Mouse (Mus musculus) liver, embryonic 14.5 days (tissue): ENCODE data around the gene Zmynd12. TPM values are rescaled to one million over a fixed set of nuclear protein-coding genes. Genes with fewer than 3 reads are reported as not detected.

Source experiments
- ATAC-seq: fragments of 200-750 bp; cut with Nextera tagmentation; 2 replicates; pipeline ENCODE4 v1.8.0; 2017; ENCODE audit warnings: moderate number of reproducible peaks, mild to moderate bottlenecking, moderate library complexity; ENCODE audit not compliant: insufficient read depth
- DNase-seq, 3 experiments: peaks; one replicate each; pipeline ENCODE4 v3.0.0-alpha.2; 2012 to 2013; ENCODE audit warnings: low read depth in 3 of 3, low spot score in 3 of 3
- H3K27ac ChIP-seq: fragments of 300-500 bp; sonication (generic); 2 replicates; pipeline ENCODE4 v1.5.1; 2014; ENCODE audit warnings: moderate library complexity, mild to moderate bottlenecking, control low read depth, inconsistent platforms
- H3K27me3 ChIP-seq: fragments of 300-500 bp; sonication (generic); 2 replicates; pipeline ENCODE4 v1.6.1; 2014; ENCODE audit warnings: mild to moderate bottlenecking, low read length, moderate library complexity; ENCODE audit not compliant: control insufficient read depth, insufficient read depth
- H3K36me3 ChIP-seq: fragments of 300-500 bp; sonication (generic); replicated peaks from 2 replicates; pipeline ENCODE4 v1.6.1; 2014; ENCODE audit warnings: low read depth; ENCODE audit not compliant: control insufficient read depth, insufficient read depth
- H3K4me1 ChIP-seq, 2 experiments: fragments of 200-500 bp in 1 of 2; fragments of 300-500 bp in 1 of 2; sonication (generic) in 1 of 2; replicated peaks; 2 replicates each; pipeline ENCODE4 v1.6.1; 2012 to 2014; ENCODE audit warnings: antibody characterized with exemption in 1 of 2, inconsistent platforms in 1 of 2, low read length in 1 of 2; ENCODE audit not compliant: control insufficient read depth in 2 of 2, insufficient read depth in 2 of 2
- H3K4me2 ChIP-seq: fragments of 300-500 bp; sonication (generic); 2 replicates; pipeline ENCODE4 v1.6.1; 2014; ENCODE audit warnings: low read depth, mild to moderate bottlenecking, control low read depth, moderate library complexity
- H3K4me3 ChIP-seq, 2 experiments: fragments of 200-500 bp in 1 of 2; fragments of 300-500 bp in 1 of 2; sonication (generic) in 1 of 2; 2 replicates each; pipeline ENCODE4 v1.5.1; 2012 to 2014; ENCODE audit warnings: low read depth in 2 of 2, low read length in 2 of 2, mild to moderate bottlenecking in 2 of 2, control low read depth in 1 of 2, inconsistent platforms in 1 of 2, moderate library complexity in 1 of 2; ENCODE audit not compliant: insufficient read depth in 1 of 2
- H3K9ac ChIP-seq: fragments of 300-500 bp; sonication (generic); replicated peaks from 2 replicates; pipeline ENCODE4 v1.6.1; 2014; ENCODE audit warnings: mild to moderate bottlenecking, control low read depth, moderate library complexity
- H3K9me3 ChIP-seq: fragments of 300-500 bp; sonication (generic); 2 replicates; pipeline ENCODE4 v1.6.1; 2016; ENCODE audit warnings: low read length, mixed read lengths; ENCODE audit not compliant: control insufficient read depth
- CTCF ChIP-seq: IDR thresholded peaks from 2 replicates; pipeline ENCODE4 v1.5.1; 2016; ENCODE audit warnings: antibody characterized with exemption, low read depth, control low read depth
- EP300 ChIP-seq: IDR thresholded peaks from 2 replicates; pipeline ENCODE4 v1.6.1; 2016; ENCODE audit warnings: antibody characterized with exemption, low read depth
- WGBS: fragments of 180-500 bp; shearing (Covaris S2); extraction: QIAGEN DNeasy Blood & Tissue Kit; methylation state at CpG from one replicate; pipeline ENCODE4 v1.1.7; 2014; ENCODE audit not compliant: insufficient replicate concordance; 5-methylcytosine and 5-hydroxymethylcytosine counted together
- polyA plus RNA-seq, 2 experiments: library from polyadenylated mRNA; depleted of rRNA in 1 of 2; stranded (reverse) in 1 of 2; unstranded in 1 of 2; fragments of >200 nt; fragmentation: Nextera tagmentation in 1 of 2; extraction: Ambion mirVana in 1 of 2; gene quantifications; 2 replicates each; pipeline versions ENCODE4 v1.2.1 to v1.2.3; 2012 to 2014

Gene Zmynd12
- polyA plus RNA-seq (2012; rRNA removed) (0.04 and 0.06 TPM in 2 replicates), polyA plus RNA-seq (2014; fragmentation: Nextera tagmentation; extraction: Ambion mirVana) (0.15 TPM in 2 replicates)

- Histone ChIP-seq H3K4me1 (peaks cover 28 to 37% of the 10 kb centered on the region in 2 experiments), H3K9ac (peak within 1 kb of the TSS; percentile 66), H3K9me3 (no peaks in the 10 kb centered on the region), H3K36me3 (no peaks in the 10 kb centered on the region), H3K4me3 (peak within 1 kb of the TSS; percentile 73 to 84), H3K4me2 (peak within 1 kb of the TSS; percentile 71), H3K27ac (peak within 1 kb of the TSS; percentile 12), H3K27me3 (no peaks in the 10 kb centered on the region)
- WGBS, result under 1% methylated on average over 52 of the region's 52 CpGs
- TF ChIP-seq EP300 (no peak), CTCF (peak; percentile 49)
- DNase-seq (peak; percentile 68 to 73 (median 72)), ATAC-seq (peak; percentile 92)
These were observed at the start of gene Zmynd12, which contains the start of gene Ppcs for GRCm38 (mm10) chr4:119422294-119422964. Zmynd12 (plus strand) TSS chr4:119422814. Ppcs (minus strand) TSS chr4:119422420.

DNA sequence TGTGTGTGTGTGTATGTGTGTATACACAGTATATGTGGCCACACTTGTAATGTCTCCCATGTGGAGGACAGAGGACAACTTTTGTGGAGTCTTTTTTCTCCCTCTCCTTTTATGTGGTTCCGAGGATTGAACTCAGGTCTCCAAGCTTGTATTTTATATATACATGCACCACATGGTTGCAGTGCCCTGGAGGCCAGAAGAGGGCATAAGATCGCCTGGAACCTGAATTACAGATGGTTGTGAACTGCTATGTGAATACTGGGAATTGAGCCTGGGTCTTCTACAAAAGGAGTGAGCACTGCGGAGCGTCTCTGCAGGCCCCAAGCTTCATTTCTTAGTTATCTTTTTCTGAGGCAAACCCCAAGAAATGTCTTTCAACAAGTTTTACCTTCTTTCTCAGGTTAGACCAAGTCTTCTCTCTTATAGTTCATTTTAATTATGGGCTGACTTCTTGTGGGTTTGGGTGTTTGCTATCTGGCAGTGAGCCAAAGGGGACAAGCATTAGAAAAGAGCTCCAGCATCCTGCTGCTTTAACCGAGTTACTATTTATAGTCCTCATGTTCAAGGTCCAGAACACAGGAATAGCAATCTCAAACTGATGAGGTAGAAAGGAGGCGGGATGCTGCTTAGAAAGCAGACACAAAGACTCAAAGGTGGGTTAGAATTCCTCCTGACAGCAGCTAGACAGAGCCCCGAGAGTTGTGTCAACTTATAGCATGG lies 41.0 kb upstream of the Zmynd12 start:
- 54% methylated on average over 7 of the region's 7 CpGs for WGBS
- Histone ChIP-seq H3K9me3 (no peaks in the 10 kb centered on the region), H3K36me3 (no peaks in the 10 kb centered on the region), H3K4me1 (no peaks in the 10 kb centered on the region), H3K4me3 (no peak overlapping the region), H3K27me3 (no peaks in the 10 kb centered on the region), H3K27ac (no peak overlapping the region), H3K9ac (no peak overlapping the region), H3K4me2 (no peak overlapping the region)
- DNase-seq (no peak), ATAC-seq (no peak)
- TF ChIP-seq EP300, result no peak
- no peak for TF ChIP-seq CTCF

DNA sequence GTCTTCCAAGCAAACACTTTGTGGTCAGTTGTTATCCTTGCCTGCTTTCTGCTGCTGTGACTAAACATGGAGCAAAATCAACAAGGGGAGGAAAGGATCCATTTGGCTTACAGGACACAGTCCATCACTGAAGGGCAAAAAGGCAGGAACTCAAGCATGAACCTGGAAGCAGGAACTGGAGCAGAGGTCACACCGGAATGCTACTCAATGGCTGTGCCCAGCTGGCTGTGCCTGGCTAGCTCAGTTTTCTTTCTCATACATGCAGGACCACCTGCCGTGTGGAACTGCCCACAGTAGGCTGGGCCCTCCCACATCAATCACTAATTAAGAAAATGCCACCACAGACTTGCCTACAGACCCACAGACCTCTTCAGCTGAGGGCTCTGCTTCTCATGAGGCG lies 33.4 kb upstream of the Zmynd12 start:
- Histone ChIP-seq H3K9me3 (no peaks in the 10 kb centered on the region), H3K4me2 (no peak overlapping the region), H3K36me3 (no peaks in the 10 kb centered on the region), H3K27ac (no peak overlapping the region), H3K27me3 (no peaks in the 10 kb centered on the region), H3K4me1 (no peaks in the 10 kb centered on the region), H3K4me3 (no peak overlapping the region), H3K9ac (no peak overlapping the region)
- no peak for ATAC-seq
- TF ChIP-seq EP300 (no peak), CTCF (no peak)
- 48% methylated on average over 3 of the region's 3 CpGs for WGBS
- DNase-seq, result no peak

DNA sequence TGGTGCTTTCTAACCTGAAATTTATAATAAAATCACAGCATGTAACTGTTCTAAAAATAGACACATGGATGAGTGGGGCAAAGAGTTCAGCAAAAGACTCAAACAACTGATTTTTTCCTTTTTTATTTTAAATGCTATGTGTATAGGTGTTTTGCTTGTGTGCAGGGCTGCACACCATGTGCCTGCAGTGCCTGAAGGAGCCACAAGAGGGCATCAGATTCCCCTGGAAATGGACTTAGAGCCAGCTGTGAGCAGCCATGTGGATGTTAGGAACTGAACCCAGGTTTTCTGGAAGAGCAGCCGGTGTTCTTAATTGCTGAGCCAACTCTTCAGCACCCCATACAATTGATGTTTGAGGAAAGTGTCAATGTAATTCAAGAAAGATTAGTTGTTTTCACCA lies 32.2 kb upstream of the Zmynd12 start:
- ATAC-seq, result no peak
- TF ChIP-seq CTCF (peak; percentile 84), EP300 (no peak)
- peak in 2 of 3 experiments; percentile 16 to 19 for DNase-seq

GRCm38 (mm10) chr4:119398751-119399150 lies 23.9 kb upstream of the Zmynd12 start:
- WGBS, result 62% methylated on average over 7 of the region's 7 CpGs
- ATAC-seq, result no peak
- Histone ChIP-seq H3K9me3 (no peaks in the 10 kb centered on the region), H3K9ac (no peak overlapping the region), H3K36me3 (no peaks in the 10 kb centered on the region), H3K4me3 (no peak overlapping the region), H3K4me2 (no peak overlapping the region), H3K4me1 (no peaks in the 10 kb centered on the region), H3K27me3 (no peaks in the 10 kb centered on the region), H3K27ac (no peak overlapping the region)
- no peak for TF ChIP-seq CTCF
- no peak for TF ChIP-seq EP300
- no peak for DNase-seq

More for the DNA sequence above, 32.2 kb upstream of the Zmynd12 start:
- WGBS, result 79% methylated on average over 1 of the region's 1 CpGs
- no peak overlapping the region for H3K4me3 ChIP-seq
- no peaks in the 10 kb centered on the region for H3K9me3 ChIP-seq
- H3K4me1 ChIP-seq, result no peaks in the 10 kb centered on the region
- no peaks in the 10 kb centered on the region for H3K27me3 ChIP-seq
- no peak overlapping the region for H3K27ac ChIP-seq
- H3K4me2 ChIP-seq, result no peak overlapping the region
- H3K9ac ChIP-seq, result no peak overlapping the region
- no peaks in the 10 kb centered on the region for H3K36me3 ChIP-seq
